Mouse (Mus musculus) gastrocnemius, postnatal 25 days (tissue): ENCODE data around the gene Gm10147. TPM values are rescaled to one million over a fixed set of nuclear protein-coding genes. Genes with fewer than 3 reads are reported as not detected.
"Not testable (repeated sequence)": the region's sequence is repeated elsewhere in the genome, so short reads cannot be mapped to it uniquely, and the experiment has no call there.

Experiments used
- DNase-seq: peaks from one replicate; pipeline ENCODE4 v3.0.0; 2022
- long read RNA-seq, 2 experiments: library from polyadenylated mRNA; stranded (forward); transcript quantifications; one replicate each; pipeline ENCODE4 v2.0.0; 2021
- microRNA-seq, 2 experiments: library from miRNA; unstranded; fragments of <30 nt; microRNA quantifications; one replicate each; pipeline ENCODE4 v1.2.0; 2021; ENCODE audit warnings: borderline replicate concordance in 2 of 2
- total RNA-seq, 2 experiments: library from RNA; stranded (reverse); gene quantifications; 1 replicate in 1 of 2; 2 replicates in 1 of 2; pipeline ENCODE4 v1.2.3; 2021

The Gm10147 gene
- not detected for total RNA-seq
- long read RNA-seq, experiment 1 = 0 reads
- long read RNA-seq, experiment 2 = 0 reads

DNA sequence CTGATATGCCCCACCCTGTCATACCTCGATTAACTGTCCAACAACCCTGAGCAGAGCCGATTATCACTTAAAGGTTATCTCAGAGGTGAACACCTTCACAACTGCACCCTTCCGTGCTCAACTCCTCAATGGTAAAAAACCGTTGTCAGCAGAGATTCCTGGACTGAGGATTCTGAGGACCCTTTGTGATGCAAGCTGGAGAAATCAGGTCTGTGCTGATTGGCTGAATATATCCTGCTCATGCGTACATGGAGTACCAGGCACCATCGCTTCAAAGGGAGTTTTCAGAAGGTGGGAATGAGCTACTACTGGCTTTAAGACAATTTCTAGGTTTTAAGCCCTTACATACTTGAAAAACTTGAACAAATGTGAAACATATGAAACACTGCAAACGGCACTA is at the start of gene Gm10147:
Gene Gm10147 (minus strand): TSS at position 101 of the 400 bp plus-strand sequence.
- DNase-seq = not testable (repeated sequence)

Small RNA genes lying within 50 kb of the gene (microRNA-seq; reads per million reads assigned to microRNA genes)
- 0 reads per million in 2 experiments for gene Gm44499
